Mouse (Mus musculus): ENCODE results near the gene Inip.
"Not testable (repeated sequence)": the region's sequence is repeated elsewhere in the genome, so short reads cannot be mapped to it uniquely, and the experiment has no call there.

Inip gene

DNA sequence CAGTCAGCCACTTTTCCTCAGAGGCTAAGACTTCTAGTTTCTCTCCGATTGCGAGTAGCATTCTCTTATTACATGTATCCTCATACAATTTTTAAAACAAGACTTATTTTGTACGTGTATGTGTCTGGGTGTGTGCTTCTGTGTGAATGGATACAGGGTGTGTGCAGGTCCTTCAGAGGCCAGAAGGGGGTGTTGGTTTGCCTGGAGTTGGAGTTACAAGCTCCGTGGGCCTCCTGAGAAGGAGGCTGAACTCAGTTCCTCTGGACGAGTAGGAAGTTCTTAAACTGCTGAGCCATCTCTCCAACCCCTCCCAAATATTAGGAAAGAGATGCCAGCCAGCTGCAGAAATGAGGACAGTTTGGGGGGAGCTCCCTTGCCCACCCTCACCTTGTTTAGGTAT lies 7.0 kb upstream of the Inip start:
- DNase-seq (ENCODE audit: low read depth, low spot score): no peak

DNA sequence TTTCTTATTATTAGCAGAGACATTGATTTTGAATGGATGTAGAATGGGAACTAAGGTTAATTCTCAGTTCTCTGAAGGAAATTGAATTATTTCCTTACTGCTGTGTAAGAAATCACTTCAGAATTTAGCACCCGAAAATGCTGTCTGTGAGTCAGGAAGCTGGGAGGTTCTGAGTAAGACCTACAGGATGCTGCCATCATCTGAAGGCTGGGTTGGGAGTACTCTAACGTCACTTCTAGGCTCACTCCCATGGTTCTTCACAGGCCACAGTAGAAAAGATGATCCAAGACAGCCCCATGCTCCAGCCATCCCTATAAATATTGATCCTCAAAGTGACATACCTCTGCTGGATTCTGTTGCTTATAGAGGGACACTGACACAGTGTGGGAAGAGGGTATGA lies 6.1 kb upstream of the Inip start:
- DNase-seq (ENCODE audit: low read depth, low spot score): no peak

DNA sequence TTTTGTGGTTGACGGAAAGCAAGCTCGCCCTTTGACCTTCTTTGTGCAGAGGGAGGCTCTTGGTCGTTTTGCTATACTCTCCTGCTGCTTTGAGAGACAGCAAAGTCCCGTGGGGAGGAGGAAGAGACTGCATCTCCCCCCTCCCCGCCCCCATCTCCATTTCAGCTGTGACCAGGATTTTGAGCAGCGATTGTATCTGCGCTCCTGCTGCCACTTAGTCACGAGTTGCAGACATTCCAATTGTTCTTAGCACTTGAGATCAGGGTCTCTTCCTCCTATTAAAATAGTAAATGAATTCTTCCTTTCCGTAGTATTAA lies 5.4 kb upstream of the Inip start:
- DNase-seq (ENCODE audit: low read depth, low spot score): no peak

DNA sequence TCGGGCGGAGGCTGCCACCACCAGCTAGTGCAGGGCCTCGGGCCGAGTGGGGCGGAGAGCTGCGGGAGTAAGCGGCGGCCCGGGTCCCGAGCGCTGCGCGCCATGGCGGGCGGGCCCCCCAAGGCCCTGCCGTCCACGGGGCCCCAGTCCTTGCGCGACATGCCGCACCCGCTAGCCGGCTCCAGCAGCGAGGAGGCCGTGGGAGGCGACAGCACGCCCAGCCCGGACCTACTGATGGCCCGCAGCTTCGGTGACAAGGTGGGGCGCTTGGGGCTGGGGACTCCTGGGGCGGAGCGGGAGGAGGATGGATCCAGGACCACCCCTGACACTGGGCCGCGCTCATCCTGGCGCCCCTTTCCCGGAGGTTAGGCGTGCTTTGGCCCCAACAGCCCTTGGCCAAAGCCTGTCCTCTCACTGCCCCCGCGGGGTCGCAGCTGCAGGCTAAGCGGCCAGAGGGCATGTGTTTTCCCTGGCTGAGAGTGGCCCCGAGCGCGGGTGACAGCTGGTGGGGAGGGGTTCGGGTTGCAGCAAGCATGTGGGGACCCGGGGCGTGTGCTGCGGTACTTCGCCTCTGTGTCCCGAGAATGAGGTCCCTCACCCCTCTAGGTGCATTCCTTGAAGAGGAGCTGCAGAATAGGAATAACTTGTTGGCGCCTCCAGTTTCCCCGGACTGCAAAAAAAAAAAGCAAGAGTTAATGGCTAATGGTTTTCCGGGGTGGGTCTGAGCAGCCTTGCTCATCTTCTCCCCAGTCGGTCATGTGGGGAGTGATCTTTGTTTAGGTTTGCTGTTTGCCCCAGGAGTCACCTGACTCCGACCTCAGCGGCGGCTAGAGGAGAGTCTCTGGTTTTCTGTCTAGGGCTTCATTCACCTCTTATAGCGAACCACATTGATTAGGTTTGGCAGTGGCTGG lies 4.8 kb upstream of the Inip start:
- DNase-seq (ENCODE audit: low read depth, low spot score): peak; percentile 78

DNA sequence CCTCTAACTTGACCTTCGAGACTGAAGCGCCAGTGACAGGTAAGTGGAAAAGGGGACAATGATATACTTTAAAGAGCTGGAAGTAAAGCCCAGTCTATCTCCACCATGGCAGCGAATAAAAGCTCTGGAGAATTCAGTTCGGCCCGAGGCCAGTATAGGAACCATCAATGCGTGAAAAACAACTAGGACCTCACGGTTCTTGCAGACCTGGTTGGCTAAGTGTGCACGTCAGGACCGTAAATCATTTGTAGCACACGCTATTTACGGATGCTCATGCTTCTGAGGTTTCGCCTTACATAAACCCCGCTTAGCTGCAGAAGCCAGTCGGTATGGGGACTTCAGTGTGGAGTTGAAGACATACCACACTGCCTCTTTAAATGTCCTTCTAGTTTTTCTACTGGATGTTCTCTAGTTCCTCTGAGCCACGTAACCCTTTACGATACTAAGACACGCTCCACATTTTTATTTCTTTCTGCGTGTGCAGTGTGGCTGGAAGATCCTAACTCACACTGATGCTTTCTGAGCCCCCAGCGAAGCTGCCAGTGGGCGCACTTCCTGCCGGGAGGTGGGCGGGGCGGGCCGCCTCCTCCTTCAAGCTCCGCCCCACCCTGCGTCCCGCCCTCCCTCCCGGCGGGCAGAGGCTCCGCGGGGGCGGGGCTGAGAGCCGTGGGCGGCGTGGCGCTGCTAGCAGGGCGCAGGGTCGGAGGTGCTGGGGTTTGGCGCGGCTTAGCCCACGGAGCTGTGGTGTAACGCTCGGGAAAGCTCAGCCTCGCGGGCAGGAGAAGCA lies 4.0 kb upstream of the Inip start, which contains the start of gene Snx30:
Gene Snx30, plus strand, starts transcription at position 660 of the 787 bp plus-strand sequence.
- DNase-seq (ENCODE audit: low read depth, low spot score): peak; percentile 92

DNA sequence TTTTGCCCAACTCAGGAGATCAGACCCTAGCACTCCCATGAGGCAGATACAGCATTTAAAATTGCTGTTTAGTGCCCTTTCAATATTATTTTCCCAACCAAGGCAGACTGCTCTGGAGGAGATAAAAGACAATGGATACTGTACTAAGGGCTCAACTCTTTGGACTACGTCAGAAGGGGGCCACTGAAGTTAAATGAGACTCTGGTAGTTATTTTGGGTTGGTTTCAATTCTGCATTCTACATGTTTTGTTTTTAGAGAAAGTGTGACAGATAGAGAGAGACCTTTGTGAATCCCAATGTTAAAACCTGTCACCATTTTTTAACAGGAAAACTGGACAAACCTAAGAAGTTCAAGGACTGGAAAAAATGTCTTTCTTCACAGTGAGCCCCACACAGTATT lies 3.4 kb upstream of the Inip start:
- no peak for DNase-seq (ENCODE audit: low read depth, low spot score)

DNA sequence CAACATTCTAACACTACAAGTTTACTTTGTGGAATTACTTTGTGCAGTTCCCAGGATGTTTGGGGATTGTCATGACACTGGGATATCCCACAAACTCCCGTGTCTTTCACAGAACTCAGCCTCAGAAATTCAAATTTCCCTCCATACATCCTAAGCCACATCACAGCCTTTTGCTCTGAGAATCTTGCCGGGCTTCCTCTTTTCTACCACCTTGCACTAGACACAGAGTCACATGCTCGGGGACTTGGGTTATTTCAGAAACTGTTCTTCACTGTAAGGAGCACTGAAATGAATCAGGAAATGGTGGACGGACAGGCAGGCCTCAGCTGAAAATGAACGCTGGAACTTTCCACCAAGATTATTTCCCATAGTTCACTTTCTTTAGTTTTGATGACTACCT lies 2.0 kb upstream of the Inip start:
- DNase-seq (ENCODE audit: low read depth, low spot score): peak; percentile 40

DNA sequence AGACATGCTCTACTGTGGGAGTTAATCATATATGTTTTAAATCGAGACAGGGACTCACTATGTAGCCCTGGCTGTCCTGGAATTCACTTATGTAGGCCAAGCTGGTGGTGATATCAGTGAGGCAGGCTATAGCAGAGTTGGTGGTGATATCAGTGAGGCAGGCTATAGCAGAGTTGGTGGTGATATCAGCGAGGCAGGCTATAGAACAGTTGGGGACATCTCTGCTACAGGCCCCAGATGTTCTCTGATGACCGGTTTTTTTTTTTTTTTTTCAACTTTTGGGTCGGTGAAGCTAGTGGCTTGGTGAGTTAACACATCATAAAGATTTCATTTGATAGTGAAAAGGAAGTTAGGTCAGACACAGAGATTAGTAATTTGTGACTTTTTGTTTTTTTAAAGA lies 1.4 kb upstream of the Inip start:
- DNase-seq (ENCODE audit: low read depth, low spot score): no peak

DNA sequence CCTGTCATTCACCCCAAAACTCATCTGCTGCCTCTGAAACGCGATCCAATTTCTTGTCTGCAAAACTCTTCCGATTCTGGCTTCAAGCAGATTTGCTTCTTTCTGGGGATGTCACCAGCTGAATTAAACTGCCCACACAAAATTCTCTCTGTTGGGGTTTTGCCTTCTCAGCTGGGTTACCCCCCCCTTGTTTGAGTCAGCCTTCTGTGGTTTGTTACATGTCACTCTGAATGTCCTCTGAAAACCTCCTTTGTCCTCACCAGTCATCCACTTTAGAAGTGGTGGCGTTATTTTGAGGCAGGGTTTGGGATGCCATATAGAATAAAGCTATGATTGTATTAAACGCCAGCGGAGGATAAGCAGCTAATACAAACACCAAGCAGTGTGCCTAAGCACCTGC lies 718 bp upstream of the Inip start:
- no peak for DNase-seq (ENCODE audit: low read depth, low spot score)

DNA sequence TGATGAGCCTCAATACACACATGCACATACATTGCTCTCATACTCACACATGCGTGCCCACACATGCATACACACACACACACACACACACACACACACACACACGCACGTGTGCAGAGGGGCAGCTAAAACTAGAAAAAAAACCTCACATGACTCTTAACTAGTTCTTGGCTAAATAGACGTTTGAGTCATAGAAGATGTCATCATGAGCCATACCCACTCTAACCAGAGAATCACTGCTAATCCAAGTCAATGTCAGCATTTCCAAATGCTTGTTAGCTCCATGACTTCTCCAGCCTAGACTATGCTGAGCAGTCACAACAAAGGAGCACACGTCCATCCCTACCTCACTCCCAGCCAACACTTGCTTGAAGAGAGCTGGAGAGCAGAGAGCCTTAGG lies 1.2 kb downstream of the Inip start:
- DNase-seq (ENCODE audit: low read depth, low spot score): no peak

DNA sequence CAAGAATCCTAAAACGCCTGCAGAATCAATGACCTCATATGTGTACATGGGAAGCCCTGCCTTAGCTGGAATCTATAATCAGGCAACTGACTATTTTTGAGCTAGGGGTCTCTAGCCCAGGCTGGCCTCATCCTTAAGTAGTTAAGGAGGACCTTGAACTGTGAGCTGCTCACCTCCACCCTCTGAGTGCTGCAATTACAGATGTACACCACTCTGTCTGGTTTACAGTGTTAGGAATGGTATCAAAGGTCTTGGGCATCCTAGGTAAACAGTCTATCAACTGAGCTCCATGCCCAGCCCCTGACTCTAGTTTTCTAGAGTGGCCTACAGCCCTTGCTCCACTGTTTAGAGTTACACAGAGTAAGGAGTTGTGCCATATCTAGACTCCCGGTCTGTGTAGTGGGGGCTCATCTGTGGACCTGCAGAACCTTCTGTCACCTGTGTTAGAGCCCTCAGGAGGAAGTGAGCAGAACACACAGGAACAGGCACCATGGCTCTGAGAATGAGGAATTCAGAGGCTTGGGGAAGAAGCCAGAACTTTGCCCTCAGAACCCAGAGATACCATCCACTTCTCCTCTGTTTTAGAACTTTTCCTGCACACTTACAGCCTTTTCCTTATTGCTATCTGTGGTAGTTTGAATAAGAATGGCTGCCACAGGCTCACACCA lies 5.5 kb downstream of the Inip start:
- no peak for DNase-seq (ENCODE audit: low read depth, low spot score)

DNA sequence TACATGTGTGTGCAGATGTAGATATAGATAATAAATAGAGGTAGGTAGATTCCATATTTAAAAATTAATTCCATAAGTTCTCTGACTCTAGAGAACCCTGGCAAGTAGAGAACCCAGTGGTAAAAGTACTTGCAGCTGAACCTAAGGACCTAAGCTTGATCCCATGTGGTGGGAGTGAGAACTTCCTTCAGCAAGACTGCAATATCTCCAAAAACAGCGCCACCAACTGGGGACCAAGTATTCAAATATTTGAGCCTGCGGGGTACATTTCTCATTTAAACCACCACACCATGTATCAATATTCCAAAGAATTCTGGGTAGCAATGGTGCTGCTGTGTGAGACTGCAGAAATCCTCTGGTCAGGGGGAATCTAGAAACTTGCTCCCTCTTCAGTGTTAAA lies 7.3 kb downstream of the Inip start:
- no peak for DNase-seq (ENCODE audit: low read depth, low spot score)

DNA sequence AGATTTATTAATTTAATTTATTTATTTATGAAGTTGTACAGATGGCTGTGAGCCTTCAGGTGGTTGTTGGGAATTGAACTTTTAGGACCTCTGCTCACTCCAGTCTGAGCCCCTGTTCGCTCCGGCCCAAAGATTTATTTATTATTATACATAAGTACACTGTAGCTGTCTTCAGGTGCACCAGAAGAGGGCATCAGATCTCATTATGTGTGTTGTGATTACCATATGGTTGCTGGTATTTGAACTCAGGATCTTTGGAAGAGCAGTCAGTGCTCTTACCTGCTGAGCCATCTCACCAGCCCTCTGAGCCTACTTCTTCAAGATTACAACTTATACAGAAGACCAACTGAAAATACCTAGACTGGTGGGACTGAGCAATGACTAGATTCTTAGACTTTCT lies 7.8 kb downstream of the Inip start:
- not testable (repeated sequence) for DNase-seq (ENCODE audit: low read depth, low spot score)

DNA sequence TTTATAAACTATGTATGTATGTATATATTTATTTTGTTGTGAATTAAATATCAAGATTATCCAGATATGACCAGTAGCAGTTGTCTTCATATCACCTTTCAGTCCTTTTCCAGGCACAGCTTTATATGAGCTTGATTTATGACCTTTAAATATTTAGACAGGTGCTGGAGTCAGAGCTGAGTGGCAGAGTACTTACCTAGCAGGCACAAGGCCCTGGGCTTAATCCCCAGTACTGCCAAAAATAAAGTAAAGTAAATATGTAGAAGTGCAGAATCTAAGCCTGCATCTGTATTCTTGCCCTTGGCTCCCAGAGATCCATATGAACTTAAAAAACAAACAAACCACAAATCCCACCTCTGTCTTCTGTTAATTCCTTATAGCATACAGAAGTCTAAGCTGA lies 12.4 kb downstream of the Inip start:
- DNase-seq (ENCODE audit: low read depth, low spot score): no peak

DNA sequence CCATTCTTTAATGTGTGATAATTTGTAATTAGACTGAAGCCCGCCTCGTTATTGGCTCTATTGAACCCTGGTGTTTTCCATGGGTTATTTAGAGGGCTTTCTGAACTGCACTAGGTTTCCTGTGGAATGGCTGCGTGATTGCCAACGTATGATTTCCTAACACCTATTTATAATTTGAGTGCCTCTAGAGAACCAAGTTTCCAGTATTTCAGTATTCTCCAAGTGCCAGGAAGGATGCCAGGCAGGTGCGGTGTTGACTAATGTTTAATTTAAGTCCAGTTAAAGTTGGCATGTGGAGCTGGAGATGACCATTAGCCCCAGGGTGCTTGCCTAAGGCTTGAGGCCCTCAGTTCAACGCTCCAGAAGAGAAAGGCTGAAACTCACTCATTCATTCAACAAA lies 14.3 kb downstream of the Inip start:
- DNase-seq (ENCODE audit: low read depth, low spot score): no peak

DNA sequence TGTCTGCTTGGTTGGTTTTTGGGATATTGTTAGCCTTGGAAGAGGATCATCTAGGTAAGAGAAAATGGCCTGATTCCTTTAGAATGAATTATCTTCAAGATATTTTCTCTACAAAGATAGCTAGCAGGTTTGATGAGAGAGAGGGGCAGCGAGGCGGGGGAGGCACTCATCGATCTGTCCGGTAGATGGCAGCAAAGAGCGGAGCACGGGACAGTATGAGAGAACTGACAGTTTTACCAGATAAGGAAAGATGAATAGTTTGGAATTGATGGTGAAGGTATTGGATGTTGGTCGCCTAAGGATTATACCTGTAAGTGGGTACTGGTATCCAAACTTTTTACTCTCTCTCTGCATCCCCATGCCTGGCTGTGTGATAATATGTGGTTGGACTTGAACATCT lies 14.7 kb downstream of the Inip start:
- DNase-seq (ENCODE audit: low read depth, low spot score): peak; percentile 66

DNA sequence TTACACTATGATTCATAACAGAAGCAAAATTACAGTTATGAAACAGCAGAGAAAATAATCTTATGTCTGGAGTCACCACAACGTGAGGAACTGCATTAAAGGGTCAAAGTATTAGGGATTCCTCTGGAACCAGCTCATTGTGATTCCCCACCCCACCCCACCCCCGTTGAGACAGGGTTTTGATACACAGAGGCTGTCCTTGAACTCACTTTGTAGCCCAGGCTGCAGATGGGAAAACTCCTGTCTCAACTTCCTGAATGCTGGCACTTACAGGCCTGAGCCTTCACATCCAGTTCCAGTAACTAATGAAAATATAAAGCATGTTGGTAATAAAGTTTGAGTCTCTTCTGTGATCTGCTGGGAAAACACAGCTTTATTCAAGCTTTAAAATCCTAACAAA lies 16.0 kb downstream of the Inip start:
- DNase-seq (ENCODE audit: low read depth, low spot score): no peak

DNA sequence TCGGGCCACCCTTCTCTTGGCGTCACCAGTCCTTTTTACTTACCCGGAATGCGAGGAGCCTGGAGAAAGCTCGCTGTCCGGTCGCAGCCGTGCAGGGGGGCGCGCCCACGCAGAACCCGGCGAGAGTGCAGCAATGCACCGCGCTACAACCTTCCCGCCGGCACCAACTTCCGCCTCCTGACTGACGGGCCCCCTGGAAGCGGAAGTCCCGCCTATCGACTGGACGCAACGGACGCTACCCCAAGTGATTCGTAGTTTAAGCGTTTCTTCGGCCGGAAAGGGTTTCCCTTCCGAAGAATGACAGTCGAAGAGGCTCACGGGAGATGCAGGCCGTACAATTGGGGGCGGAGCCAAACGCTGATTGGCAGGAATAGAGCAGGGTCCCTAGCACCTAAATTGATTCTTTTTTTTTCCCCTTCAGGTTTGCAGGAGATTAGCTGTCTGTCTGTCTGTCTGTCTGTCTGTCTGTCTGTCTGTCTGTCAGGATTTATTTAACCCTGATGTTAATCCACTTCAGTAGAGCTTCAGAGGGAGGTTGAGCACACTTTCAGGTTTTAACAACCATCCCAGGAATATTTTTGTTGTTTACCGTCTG lies 17.6 kb downstream of the Inip start:
- DNase-seq (ENCODE audit: low read depth, low spot score): peak; percentile 98

DNA sequence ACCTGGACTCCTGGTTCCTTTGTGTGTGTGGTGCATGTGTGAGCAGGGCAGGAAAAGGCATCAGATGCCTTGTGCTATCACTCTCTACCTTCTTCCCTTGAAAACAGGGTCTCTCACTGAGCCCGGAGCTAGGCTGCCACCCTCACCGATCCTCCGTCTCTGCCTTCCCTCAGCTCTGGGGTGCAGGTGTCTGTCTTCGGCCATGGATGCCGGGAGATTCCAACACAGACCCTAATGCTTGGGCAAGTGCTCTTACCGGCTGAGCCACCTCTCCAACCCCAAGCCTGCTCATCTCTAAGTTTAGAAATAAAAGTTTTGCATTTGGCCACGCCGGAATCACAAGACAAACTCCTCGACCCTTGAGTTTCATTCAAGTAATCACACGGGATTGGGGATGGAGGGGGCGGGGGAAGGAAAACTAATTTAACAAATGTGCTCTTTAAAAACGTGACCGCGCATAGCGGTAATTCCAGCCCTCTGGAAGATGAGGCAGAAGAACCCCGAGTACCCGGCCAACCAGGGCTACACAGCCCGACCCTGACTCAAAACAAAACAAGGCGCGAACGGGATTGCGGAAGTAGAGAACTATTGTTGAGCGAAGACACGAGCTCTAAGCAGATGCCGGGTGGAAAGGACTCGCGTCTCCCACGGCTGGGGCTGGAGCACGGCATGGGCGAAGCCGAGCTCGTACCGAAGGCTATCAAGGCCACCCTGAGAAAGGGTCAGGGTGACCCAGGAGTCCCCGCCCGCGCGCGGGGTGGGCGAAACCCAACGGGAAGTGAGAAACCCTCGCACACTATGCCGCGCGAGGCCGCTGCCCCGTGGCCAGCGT lies 18.3 kb downstream of the Inip start:
- no peak for DNase-seq (ENCODE audit: low read depth, low spot score)

DNA sequence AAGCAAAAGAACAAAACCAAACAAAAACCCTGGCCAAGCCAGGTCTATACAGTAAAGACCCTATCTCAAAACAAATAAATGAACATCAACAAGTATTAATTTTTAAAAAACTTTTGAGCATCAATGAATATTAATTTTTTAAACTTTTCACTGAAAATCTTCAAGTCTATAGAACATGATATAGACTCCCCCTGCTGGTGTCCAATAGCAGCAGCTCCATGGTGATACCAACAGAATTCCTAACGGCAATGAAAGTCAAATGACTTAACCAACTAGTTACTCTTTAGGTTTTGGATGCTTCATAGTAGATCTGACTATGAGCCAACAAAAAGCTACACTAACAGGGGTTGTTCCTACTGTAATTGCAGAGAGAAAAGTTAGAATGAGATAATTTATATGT lies 20.8 kb downstream of the Inip start:
- no peak for DNase-seq (ENCODE audit: low read depth, low spot score)

DNA sequence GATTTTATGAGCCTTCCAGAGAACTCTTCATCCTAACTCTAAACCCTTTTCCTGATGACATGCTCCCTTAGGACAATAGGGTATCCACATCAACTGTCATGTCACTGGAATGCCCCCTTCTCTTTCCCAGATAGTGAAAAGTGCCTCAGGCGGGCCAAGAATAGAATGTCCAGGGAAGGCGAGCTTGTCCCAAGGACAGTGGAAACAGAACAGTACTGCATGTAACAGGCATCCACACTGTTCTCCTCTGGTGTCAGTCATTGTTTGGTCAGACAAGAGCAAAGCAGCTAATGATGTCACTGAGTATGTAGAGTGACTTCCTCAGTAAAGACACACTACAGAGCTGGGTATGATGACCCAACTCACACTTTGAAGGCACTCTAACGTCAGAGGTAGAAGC lies 23.6 kb downstream of the Inip start:
- DNase-seq (ENCODE audit: low read depth, low spot score): no peak
